Mouse (Mus musculus): Measurements from ENCODE around the gene Csrp2. TPM values are rescaled to one million over a fixed set of nuclear protein-coding genes. Genes with fewer than 3 reads are reported as not detected.
A peak's percentile ranks its signal among the peaks of the same experiment; 100 is the strongest.

The Csrp2 gene
- total RNA-seq, 2 experiments from 2014 or later, result 7.0 to 10.7 TPM

DNA sequence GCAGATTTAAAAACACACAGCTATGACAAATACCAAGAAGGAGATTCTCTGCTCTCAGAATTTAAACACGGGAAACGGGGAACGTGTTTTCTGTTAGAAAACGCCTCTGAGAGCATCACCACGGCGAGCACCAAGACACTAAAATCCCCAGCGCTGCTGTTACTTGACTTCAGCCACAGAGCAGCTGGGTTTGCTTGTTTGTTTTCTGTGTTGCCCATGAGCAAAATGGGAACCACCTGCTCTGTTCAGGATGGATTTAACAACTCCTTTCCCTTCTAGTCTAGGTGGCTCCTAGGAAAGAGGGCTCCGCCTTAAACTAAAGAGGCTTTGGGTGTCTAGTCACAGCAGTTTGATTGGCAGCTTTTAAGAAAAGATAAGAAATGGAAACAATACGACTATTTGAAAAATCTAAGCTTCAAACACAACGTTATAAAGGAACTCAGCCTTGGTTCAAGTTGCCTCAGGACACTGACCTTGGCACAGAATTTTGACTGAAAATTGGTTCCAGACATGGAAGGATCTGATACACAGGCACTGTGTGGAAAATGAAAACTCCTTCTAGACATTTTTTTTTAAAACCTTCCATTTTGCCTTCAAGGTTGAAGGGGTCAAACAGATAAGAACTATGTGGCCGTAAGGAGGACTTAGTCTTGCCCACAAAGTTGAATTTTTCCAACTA lies 2.8 kb upstream of the Csrp2 start:
- Histone ChIP-seq H3K4me3 (no peak overlapping the region), H3K27ac (no peak overlapping the region)
- no peak for DNase-seq (ENCODE audit: extremely low spot score in 1 of 2, low spot score in 2 of 2)
- no peak for TF ChIP-seq CTCF (IDR thresholded peaks at IDR 0.05)
- intact Hi-C loops (cut with DNase I), result no loop called here

DNA sequence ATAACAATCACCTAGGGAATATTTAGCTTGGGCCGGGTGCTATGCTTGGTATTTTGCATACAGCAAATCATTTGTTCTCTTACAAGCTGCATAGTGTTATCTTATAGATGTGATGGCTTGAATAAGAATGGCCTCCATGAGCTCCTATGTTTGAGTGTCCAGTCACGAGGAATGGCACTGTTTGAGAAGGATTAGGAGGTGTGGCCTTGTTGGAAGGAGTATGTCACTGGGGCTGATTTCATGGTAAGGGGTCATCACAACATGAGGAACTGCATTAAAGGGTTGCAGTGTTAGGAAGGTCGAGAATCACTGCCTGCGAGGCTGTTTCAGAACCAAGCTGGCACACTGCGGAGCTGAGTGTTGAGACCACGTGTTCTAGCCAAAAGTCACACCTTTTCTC lies 2.1 kb upstream of the Csrp2 start:
- intact Hi-C loops (cut with DNase I), result no loop called here
- no peak for TF ChIP-seq CTCF (IDR thresholded peaks at IDR 0.05)
- Histone ChIP-seq H3K27ac (no peak overlapping the region), H3K4me3 (no peak overlapping the region)
- no peak for DNase-seq (ENCODE audit: extremely low spot score in 1 of 2, low spot score in 2 of 2)

DNA sequence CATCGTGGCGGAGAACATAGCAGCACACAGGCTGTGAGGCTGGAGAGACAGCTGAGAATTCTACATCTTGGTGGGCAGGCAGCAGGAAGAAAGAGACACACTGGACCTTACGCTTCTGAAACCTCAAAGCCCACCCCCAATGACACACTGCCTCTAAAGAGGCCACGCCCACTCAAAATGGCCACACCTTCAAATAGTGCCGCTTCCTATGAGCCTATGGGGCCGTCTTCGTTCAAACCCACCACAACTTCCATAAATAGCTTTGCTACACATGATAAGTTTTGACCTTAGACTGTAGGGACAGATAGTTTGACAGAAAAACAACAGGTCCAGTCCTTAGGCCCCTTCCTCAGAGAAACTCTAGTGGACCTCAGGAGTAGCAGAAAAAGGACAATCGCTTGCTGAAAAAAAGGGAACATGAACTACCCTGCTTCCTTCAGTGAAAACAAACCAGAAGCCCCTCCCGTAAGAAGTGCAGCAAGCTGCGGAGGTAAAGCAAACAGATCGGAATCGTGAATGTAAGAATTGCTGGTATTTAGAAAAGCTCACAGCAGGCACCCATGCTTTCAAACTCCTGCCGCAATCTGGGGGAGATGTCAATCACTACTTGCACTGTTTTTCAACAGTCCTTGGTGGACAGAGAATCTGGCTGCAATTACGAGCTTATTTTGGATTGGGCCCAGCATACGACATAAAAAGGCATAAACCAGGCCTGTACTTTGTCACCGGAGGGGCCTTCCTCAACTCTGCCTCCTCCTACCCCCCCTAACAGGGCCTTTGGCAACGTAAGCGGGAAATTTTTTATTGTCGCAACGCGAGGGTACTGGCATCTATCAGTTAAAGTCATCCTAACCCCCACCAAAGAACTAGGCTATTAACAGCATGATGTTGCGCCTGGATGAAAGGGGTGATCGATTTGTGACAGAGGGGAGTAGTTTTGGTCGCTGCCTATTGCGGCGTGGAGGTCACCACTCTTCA lies 886 bp upstream of the Csrp2 start:
- H3K4me3 ChIP-seq, result peak overlapping the region; percentile 76
- no peak for DNase-seq (ENCODE audit: extremely low spot score in 1 of 2, low spot score in 2 of 2)
- H3K27ac ChIP-seq, result peak overlapping the region; percentile 58; the same call in 1 of the 2 replicates
- TF ChIP-seq CTCF (IDR thresholded peaks at IDR 0.05), result no peak
- intact Hi-C loops (cut with DNase I), result no loop called here

DNA sequence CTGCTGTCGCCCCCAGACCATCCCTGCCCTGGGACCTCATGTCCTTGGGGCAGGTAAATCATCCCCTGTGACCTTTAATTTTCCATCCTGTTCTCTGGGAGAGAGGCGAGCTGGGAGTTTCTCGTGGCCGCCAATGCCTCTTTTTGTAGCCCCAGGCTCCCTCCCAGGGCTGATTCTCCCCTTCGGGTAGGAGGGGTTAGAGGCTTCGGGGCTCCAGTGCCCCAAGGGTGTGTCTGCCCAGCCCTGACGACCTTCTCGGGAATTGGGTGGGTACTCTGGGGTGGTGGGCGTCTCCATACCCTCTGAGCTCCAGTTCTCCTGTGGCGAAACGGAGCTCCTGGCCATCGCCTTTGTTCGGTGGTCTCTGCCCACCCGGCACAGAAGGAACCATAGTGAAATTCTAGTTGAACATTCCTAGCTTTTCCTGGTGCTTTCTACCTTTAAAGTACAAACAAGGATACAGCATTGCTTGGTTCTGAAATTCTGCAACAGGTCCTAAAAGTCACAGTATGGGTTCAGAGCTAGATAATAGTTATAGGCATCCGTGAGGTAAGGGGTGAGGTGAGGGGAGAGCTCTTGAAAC lies 870 bp downstream of the Csrp2 start:
- Histone ChIP-seq H3K27ac (peak overlapping the region; percentile 42), H3K4me3 (peak overlapping the region; percentile 76)
- TF ChIP-seq CTCF (IDR thresholded peaks at IDR 0.05), result no peak
- DNase-seq (ENCODE audit: extremely low spot score in 1 of 2, low spot score in 2 of 2), result no peak
- intact Hi-C loops (cut with DNase I), result no loop called here

DNA sequence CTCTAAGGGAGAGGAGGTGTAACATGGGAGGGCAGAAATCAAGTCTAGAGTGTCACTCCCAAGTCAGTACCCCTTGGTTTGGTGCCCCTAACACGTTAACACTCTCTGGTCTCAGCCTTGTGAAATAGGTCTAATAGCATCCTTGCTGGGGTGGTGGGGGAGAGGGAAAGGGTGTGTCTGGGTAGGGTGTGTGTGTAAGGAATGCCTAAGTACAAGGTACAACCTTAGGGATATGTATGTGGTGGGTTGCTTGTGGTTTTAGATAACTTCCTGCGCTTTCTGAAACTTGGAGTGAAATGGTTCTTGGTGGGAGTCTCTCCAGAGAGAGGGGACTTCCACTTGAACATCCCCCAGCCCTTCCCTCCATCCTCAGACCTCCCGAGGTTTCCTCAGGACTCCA lies 2.3 kb downstream of the Csrp2 start:
- H3K4me3 ChIP-seq, result no peak overlapping the region
- TF ChIP-seq CTCF (IDR thresholded peaks at IDR 0.05), result no peak
- intact Hi-C loops (cut with DNase I), result no loop called here

DNA sequence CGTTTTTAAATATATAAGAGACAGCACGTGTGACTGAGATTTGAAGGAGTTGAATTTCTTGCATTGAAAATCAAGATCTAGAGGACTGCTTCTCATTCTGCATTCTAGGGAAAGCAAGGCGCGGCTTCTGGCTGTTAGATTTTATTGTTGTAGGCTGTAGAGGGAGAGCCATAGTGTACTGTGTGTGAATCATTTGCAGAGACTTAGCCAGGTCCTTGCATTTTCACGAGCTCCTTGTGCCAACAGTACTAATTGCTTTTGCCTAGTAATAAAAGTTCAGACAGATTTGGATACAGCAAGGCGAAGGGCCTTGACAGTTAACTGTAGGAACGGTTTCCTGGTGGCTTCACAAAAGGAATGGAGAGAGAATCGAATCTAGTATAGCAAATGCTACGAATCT lies 3.0 kb downstream of the Csrp2 start:
- Histone ChIP-seq H3K4me3 (no peak overlapping the region), H3K27ac (no peak overlapping the region)
- no peak for TF ChIP-seq CTCF (IDR thresholded peaks at IDR 0.05)
- no peak for DNase-seq (ENCODE audit: extremely low spot score in 1 of 2, low spot score in 2 of 2)
- intact Hi-C loops (cut with DNase I), result no loop called here

More for the DNA sequence above, 2.3 kb downstream of the Csrp2 start:
- H3K27ac ChIP-seq, result no peak overlapping the region
- DNase-seq (ENCODE audit: extremely low spot score in 1 of 2, low spot score in 2 of 2), result no peak

DNA sequence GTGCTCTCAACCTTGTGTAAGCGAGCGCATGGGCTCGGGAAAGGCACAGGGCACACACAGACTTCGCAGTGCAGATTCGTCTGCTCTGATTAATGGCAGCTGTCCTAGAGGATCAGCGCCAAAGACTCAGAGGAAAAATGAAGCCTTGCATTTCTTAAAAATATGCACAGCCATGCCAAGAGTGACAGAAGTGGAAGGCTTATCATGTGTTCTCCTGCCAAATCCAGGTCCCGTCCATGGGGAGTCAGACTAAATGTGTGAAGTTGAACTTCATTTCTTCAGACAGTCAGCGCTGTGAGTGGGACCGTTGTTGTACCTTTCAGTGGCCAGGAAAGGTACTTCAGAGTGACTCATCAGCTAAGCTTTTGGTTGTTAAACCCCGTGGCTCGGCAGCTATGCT lies 7.9 kb downstream of the Csrp2 start:
- intact Hi-C loops (cut with DNase I), result no loop called here
- Histone ChIP-seq H3K27ac (no peak overlapping the region), H3K4me3 (no peak overlapping the region)
- DNase-seq (ENCODE audit: extremely low spot score in 1 of 2, low spot score in 2 of 2), result no peak
- peak; percentile 12 for TF ChIP-seq CTCF (IDR thresholded peaks at IDR 0.05)

DNA sequence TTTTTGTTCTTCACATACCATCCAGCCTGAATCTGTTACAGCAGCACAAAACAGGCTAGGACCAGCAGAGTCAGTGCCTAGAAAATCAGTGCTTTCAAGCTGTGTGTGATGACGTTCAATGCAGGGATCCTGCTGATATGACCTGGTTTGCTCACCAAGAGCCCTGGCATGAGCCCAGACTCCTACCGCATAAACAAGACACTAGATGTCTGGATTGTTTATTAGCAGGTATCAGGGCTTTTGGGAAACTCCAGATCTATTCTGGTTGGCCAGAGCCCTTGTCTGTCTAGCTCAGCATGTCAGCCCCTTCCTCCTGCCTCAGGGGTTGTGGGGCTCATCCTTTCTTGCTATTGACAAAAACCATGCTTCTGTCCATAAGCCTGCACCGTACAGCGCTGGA lies 10.2 kb downstream of the Csrp2 start:
- no peak for DNase-seq (ENCODE audit: extremely low spot score in 1 of 2, low spot score in 2 of 2)
- TF ChIP-seq CTCF (IDR thresholded peaks at IDR 0.05), result no peak
- H3K4me3 ChIP-seq, result no peak overlapping the region
- H3K27ac ChIP-seq, result no peak overlapping the region
- intact Hi-C loops (cut with DNase I), result no loop called here

DNA sequence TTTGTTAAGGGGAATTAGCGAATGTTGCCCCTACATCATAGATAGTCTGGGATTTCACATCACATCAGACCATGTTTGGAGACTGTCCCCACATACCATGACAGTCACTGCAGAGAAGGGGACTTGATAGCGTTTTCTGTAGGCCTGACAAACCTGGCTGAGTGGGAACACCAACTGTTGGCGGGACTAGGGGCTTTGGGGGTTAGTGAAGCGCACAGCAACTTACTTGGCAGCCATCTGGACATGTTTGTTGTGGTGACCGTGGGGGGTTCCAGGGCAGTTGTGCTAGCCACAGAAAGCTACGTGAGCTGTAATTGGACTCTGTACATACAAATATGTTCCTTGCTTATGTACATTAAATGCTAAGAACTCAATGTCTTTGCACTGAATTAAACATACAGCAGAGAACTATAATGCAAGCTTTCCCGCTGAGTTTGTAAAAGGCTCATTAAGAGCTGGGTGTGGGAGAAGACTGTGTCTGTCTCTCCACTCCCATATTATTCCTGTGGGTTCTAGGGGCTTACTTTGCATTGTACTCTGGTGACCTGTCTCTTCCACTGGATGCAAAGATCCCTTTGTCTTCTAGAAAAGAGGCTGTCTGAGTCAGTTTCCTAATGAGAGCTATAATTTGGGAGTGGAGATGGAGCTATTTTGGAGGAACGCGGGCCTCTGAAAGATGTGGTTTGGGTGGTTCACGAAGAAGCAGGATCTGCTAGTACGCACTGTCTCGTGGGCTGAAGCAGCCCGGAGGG lies 11.7 kb downstream of the Csrp2 start:
- no peak overlapping the region; the same call in 1 of the 2 replicates for H3K27ac ChIP-seq
- no peak for TF ChIP-seq CTCF (IDR thresholded peaks at IDR 0.05)
- peak overlapping the region; percentile 21 for H3K4me3 ChIP-seq
- DNase-seq (ENCODE audit: extremely low spot score in 1 of 2, low spot score in 2 of 2), result no peak
- intact Hi-C loops (cut with DNase I), result no loop called here

DNA sequence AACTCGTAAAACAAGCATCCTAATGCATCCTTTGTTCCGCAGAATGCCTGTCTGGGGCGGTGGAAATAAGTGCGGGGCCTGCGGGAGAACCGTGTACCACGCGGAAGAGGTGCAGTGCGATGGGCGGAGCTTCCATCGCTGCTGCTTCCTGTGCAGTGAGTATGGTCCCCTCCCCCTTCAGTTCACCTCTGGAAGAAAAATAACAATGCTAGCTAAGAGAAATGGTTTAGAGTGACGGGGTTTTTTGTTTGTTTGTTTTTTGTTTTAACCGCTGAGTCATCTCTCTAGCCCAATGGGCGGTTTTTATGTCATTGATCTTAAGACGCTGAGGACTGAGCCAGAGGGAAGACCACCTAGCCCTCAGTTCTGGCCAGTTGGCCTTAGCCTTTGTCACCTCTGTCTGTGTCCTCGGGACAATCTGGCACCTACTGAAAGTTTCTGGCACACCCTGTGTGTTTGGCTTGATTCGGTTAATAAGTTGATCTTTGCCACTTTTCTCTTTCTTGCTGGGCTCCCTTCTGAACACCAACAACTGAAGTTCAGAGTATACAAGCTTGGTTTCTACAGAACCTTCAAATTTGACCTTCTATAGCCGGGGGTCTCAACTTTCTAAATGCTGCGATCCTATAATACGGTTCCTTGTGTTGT lies 12.4 kb downstream of the Csrp2 start:
- Histone ChIP-seq H3K27ac (no peak overlapping the region; the same call in 1 of the 2 replicates), H3K4me3 (peak overlapping the region; percentile 21)

DNA sequence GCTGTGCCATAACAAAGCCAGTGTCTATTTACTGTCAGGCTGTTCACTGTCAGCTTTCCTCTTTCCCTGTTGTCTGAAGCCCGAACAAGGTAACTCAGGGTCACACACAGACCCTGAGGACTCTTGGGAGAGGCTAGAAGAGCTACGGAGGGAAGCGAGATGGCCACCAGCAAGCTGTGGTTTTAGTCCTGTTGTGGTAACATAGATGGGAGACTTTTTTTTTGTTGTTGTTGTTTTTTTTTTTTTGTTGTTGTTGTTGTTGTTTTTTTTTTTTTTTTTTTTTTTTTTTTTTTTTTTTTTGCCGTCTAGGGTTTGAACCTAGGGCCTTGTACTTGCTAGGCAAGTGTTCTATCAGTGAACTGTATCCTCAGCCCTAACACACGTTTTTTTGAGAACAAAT lies 14.0 kb downstream of the Csrp2 start:
- no peak for DNase-seq (ENCODE audit: extremely low spot score in 1 of 2, low spot score in 2 of 2)
- intact Hi-C loops (cut with DNase I), result no loop called here
- Histone ChIP-seq H3K27ac (no peak overlapping the region), H3K4me3 (no peak overlapping the region)
- no peak for TF ChIP-seq CTCF (IDR thresholded peaks at IDR 0.05)

More for the DNA sequence above, 12.4 kb downstream of the Csrp2 start:
- intact Hi-C loops (cut with DNase I), result no loop called here
- DNase-seq (ENCODE audit: extremely low spot score in 1 of 2, low spot score in 2 of 2), result no peak
- no peak for TF ChIP-seq CTCF (IDR thresholded peaks at IDR 0.05)

All from left cerebral cortex, adult 2 months (tissue).